Mouse (Mus musculus) myocyte (in vitro differentiated cells): ENCODE measurements around the gene Gck. TPM values are rescaled to one million over a fixed set of nuclear protein-coding genes. Genes with fewer than 3 reads are reported as not detected.
A peak's percentile ranks its signal among the peaks of the same experiment; 100 is the strongest.

ENCODE experiments used
- H3K27me3 ChIP-seq: one replicate; pipeline ENCODE4 v1.6.1; 2011; ENCODE audit not compliant: control insufficient read depth, insufficient read depth, insufficient read length
- H3K36me3 ChIP-seq: one replicate; pipeline ENCODE4 v1.6.1; 2011; ENCODE audit not compliant: control insufficient read depth, insufficient read depth
- H3K4me2 ChIP-seq: one replicate; pipeline ENCODE4 v1.6.1; 2011; ENCODE audit warnings: low read depth, control low read depth
- H3K4me3 ChIP-seq: one replicate; pipeline ENCODE4 v1.5.1; 2011; ENCODE audit warnings: mild to moderate bottlenecking, control low read depth, moderate library complexity
- H3K79me2 ChIP-seq: one replicate; pipeline ENCODE4 v1.6.1; 2011; ENCODE audit not compliant: control insufficient read depth, insufficient read depth
- H3ac ChIP-seq: one replicate; pipeline ENCODE4 v1.6.1; 2011; ENCODE audit not compliant: control insufficient read depth, insufficient read length
- CEBPB ChIP-seq: IDR thresholded peaks from 2 replicates; pipeline ENCODE4 v1.6.1; 2011; ENCODE audit warnings: mild to moderate bottlenecking, moderate library complexity; ENCODE audit not compliant: poor library complexity, insufficient read depth, severe bottlenecking
- E2F4 ChIP-seq: IDR thresholded peaks from one replicate; pipeline ENCODE4 v1.6.1; 2011; ENCODE audit warnings: mild to moderate bottlenecking, control low read depth, moderate library complexity; ENCODE audit not compliant: insufficient read depth
- MAX ChIP-seq: IDR thresholded peaks from one replicate; pipeline ENCODE4 v1.6.1; 2011; ENCODE audit warnings: low read depth, mild to moderate bottlenecking, control low read depth
- MYOD1 ChIP-seq, 3 experiments: IDR thresholded peaks; one replicate each; pipeline ENCODE4 v1.6.1; 2011; ENCODE audit warnings: control low read depth in 2 of 3, low read depth in 2 of 3, mild to moderate bottlenecking in 2 of 3, moderate library complexity in 1 of 3; ENCODE audit not compliant: insufficient read length in 2 of 3, control insufficient read depth in 1 of 3
- MYOG ChIP-seq, 3 experiments: IDR thresholded peaks; one replicate each; pipeline ENCODE4 v1.6.1; 2011; ENCODE audit warnings: control low read depth in 2 of 3, low read depth in 2 of 3, mild to moderate bottlenecking in 2 of 3; ENCODE audit not compliant: insufficient read length in 2 of 3, control insufficient read depth in 1 of 3, insufficient read depth in 1 of 3
- POLR2A ChIP-seq: IDR thresholded peaks from one replicate; pipeline ENCODE4 v1.6.1; 2011; ENCODE audit warnings: low read depth, mild to moderate bottlenecking, control low read depth, moderate library complexity; ENCODE audit not compliant: insufficient read length
- POLR2AphosphoS2 ChIP-seq: IDR thresholded peaks from one replicate; pipeline ENCODE4 v1.6.1; 2011; ENCODE audit warnings: low read depth, control low read depth; ENCODE audit not compliant: insufficient read length
- REST ChIP-seq: IDR thresholded peaks from one replicate; pipeline ENCODE4 v1.6.1; 2011; ENCODE audit warnings: mild to moderate bottlenecking, control low read depth, moderate library complexity; ENCODE audit not compliant: insufficient read depth, insufficient read length
- SRF ChIP-seq: IDR thresholded peaks from one replicate; pipeline ENCODE4 v1.6.1; 2011; ENCODE audit warnings: low read depth; ENCODE audit not compliant: control insufficient read depth, insufficient read length
- TCF12 ChIP-seq: IDR thresholded peaks from one replicate; pipeline ENCODE4 v1.6.1; 2011; ENCODE audit warnings: mild to moderate bottlenecking, control low read depth; ENCODE audit not compliant: poor library complexity, insufficient read depth, severe bottlenecking
- TCF3 ChIP-seq: IDR thresholded peaks from one replicate; pipeline ENCODE4 v1.6.1; 2011; ENCODE audit warnings: low read depth, control low read depth; ENCODE audit not compliant: insufficient read length
- USF1 ChIP-seq: IDR thresholded peaks from one replicate; pipeline ENCODE4 v1.6.1; 2011; ENCODE audit warnings: low read depth, mild to moderate bottlenecking, control low read depth, moderate library complexity
- polyA plus RNA-seq: library from polyadenylated mRNA; unstranded; fragments of >200 nt; fragmentation: generic; extraction: Trizol; gene quantifications from one replicate; pipeline ENCODE4 v1.2.1, GENCODE M21; 2012; ENCODE audit warnings: missing spikeins

Gck gene
- polyA plus RNA-seq, 1 experiment: 0.07 TPM

DNA sequence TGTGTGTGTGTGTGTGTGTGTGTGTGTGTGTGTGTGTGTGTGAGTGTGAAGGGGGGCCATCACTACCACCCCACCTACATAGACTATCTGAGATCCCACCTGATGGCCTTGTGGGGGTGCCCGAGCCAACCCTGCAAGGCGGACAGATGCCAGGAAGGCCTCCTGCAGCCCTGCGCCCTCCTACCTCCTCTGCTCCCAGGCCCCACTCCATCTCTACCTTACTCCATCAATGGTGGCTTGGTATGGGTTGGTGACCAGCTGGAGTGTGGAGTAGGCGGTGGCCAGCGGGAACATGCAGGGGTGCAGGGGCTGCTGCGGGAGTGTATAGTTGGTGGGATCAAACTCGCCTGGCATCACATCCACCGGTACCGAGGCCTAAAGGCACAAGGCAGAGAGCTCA lies 76.7 kb downstream of the Gck start:
- no peak overlapping the region for H3K4me3 ChIP-seq
- no peak overlapping the region for H3ac ChIP-seq
- H3K27me3 ChIP-seq: no peaks in the 10 kb centered on the region
- TF ChIP-seq POLR2AphosphoS2 (peak; percentile 66), SRF (no peak)
- H3K4me2 ChIP-seq: no peak overlapping the region
- no peaks in the 10 kb centered on the region for H3K79me2 ChIP-seq
- H3K36me3 ChIP-seq: no peaks in the 10 kb centered on the region

DNA sequence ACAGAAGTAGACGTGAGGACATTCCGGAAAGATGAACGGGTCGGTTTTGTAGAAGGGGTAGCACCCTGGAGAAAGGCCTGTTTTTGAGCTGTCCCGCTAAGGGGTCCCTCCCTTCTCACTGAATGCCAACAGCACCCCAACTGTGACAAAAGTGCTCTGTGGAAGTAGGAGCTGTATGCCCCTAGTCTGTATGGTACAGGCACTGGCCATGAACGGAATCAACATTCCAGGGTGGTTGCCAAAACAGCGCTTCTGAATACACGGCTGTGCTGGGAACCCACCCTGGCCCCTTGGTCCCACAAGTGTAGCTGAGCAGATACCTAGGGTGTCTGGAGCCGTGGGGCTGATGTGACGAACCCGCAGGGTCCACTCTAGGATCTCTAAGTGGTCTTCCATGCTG lies 77.2 kb downstream of the Gck start:
- TF ChIP-seq SRF (no peak), USF1 (no peak), CEBPB (no peak), POLR2AphosphoS2 (no peak), TCF3 (no peak), MYOD1 (IDR thresholded peaks at IDR 0.05; ENCODE audit: control insufficient read depth in 1 of 3, insufficient read length in 2 of 3, low read depth in 2 of 3) (no peak), TCF12 (no peak), MYOG (IDR thresholded peaks at IDR 0.05; ENCODE audit: control insufficient read depth in 1 of 3, insufficient read depth in 1 of 3, insufficient read length in 2 of 3, low read depth in 2 of 3) (no peak), POLR2A (no peak), E2F4 (no peak)
- Histone ChIP-seq H3K36me3 (no peaks in the 10 kb centered on the region), H3K79me2 (no peaks in the 10 kb centered on the region), H3K27me3 (no peaks in the 10 kb centered on the region), H3K4me3 (no peak overlapping the region), H3K4me2 (no peak overlapping the region), H3ac (no peak overlapping the region)

DNA sequence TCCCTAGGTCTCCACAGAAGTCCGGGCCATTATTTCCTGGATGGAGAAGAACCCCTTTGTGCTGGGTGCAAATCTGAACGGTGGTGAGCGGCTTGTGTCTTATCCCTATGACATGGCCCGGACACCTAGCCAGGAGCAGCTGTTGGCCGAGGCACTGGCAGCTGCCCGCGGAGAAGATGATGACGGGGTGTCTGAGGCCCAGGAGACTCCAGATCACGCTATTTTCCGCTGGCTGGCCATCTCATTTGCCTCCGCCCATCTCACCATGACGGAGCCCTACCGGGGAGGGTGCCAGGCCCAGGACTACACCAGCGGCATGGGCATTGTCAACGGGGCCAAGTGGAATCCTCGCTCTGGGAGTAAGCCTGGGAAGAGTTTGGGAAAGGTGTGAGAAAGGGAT lies 79.8 kb downstream of the Gck start:
- no peaks in the 10 kb centered on the region for H3K79me2 ChIP-seq
- H3ac ChIP-seq: no peak overlapping the region
- H3K36me3 ChIP-seq: no peaks in the 10 kb centered on the region
- H3K27me3 ChIP-seq: no peaks in the 10 kb centered on the region
- H3K4me2 ChIP-seq: no peak overlapping the region
- no peak overlapping the region for H3K4me3 ChIP-seq
- no peak for TF ChIP-seq CEBPB
- TF ChIP-seq TCF12: no peak
- TF ChIP-seq POLR2AphosphoS2: no peak
- no peak for TF ChIP-seq TCF3

- H3K36me3 ChIP-seq: peaks cover 4% of the 10 kb centered on the region
- no peak overlapping the region for H3K4me3 ChIP-seq
- H3K4me2 ChIP-seq: no peak overlapping the region
- no peak overlapping the region for H3ac ChIP-seq
- no peaks in the 10 kb centered on the region for H3K27me3 ChIP-seq
- TF ChIP-seq MAX (no peak), USF1 (no peak), MYOG (IDR thresholded peaks at IDR 0.05; ENCODE audit: control insufficient read depth in 1 of 3, insufficient read depth in 1 of 3, insufficient read length in 2 of 3, low read depth in 2 of 3) (no peak), TCF3 (no peak), POLR2A (no peak), TCF12 (no peak), E2F4 (no peak), SRF (no peak), POLR2AphosphoS2 (no peak), MYOD1 (IDR thresholded peaks at IDR 0.05; ENCODE audit: control insufficient read depth in 1 of 3, insufficient read length in 2 of 3, low read depth in 2 of 3) (no peak), REST (no peak), CEBPB (no peak)
- peaks cover under 1% of the 10 kb centered on the region for H3K79me2 ChIP-seq
Observed at GRCm38 (mm10) chr11:5869331-5869730, 80.5 kb downstream of the Gck start.

- Histone ChIP-seq H3ac (no peak overlapping the region), H3K79me2 (peaks cover 10% of the 10 kb centered on the region), H3K4me3 (no peak overlapping the region), H3K36me3 (peaks cover 6% of the 10 kb centered on the region), H3K27me3 (no peaks in the 10 kb centered on the region), H3K4me2 (no peak overlapping the region)
- no peak for TF ChIP-seq REST
- TF ChIP-seq SRF: no peak
- no peak for TF ChIP-seq TCF12
- no peak for TF ChIP-seq CEBPB
- no peak for TF ChIP-seq USF1
- TF ChIP-seq POLR2AphosphoS2: no peak
- no peak for TF ChIP-seq MAX
- TF ChIP-seq POLR2A: no peak
- TF ChIP-seq E2F4: no peak
- no peak for TF ChIP-seq MYOD1 (IDR thresholded peaks at IDR 0.05; ENCODE audit: control insufficient read depth in 1 of 3, insufficient read length in 2 of 3, low read depth in 2 of 3)
- no peak for TF ChIP-seq MYOG (IDR thresholded peaks at IDR 0.05; ENCODE audit: control insufficient read depth in 1 of 3, insufficient read depth in 1 of 3, insufficient read length in 2 of 3, low read depth in 2 of 3)
- TF ChIP-seq TCF3: no peak
Observed at GRCm38 (mm10) chr11:5868324-5868723, 81.6 kb downstream of the Gck start.
